Mouse (Mus musculus) left cerebral cortex, adult 18-20 months (tissue): ENCODE measurements at regions not wholly inside any gene's neighbourhood (a gene's known extent, or its start where the extent isn't known, plus 50 kb on each side); places are given as distances from the start of the nearest gene placed in this dataset.

ENCODE experiments used
- DNase-seq, 2 experiments: peaks; one replicate each; pipeline ENCODE4 v3.0.0; 2021 to 2022; ENCODE audit warnings: low spot score in 2 of 2, mixed read lengths in 1 of 2

DNA sequence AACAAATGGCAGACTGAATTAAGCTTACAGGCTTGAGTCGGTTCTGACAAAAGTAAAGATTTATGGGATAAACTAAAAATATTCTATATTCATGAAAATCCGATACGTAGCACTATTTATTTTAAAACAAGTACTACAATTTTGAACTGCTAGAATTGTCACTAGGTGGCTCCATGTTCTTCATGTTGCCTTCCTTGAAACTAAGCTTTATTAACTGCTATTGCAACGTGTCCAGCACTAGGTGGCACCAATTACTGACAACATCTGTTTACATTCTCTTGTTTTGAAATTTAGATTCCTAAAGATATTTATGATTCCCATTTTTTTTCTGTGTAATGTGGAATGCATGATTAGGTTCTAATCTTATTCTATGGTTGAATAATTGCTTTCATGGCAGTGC lies 60.1 kb downstream of the Fam47c start:
- DNase-seq: peak in 1 of 2 experiments; percentile 6
